Mouse (Mus musculus): ENCODE measurements around the gene Arhgap45. TPM values are rescaled to one million over a fixed set of nuclear protein-coding genes. Genes with fewer than 3 reads are reported as not detected.
A peak's percentile ranks its signal among the peaks of the same experiment; 100 is the strongest.

Gene Arhgap45
- polyA plus RNA-seq, 1 experiment from 2014 or later: 20.1 TPM

DNA sequence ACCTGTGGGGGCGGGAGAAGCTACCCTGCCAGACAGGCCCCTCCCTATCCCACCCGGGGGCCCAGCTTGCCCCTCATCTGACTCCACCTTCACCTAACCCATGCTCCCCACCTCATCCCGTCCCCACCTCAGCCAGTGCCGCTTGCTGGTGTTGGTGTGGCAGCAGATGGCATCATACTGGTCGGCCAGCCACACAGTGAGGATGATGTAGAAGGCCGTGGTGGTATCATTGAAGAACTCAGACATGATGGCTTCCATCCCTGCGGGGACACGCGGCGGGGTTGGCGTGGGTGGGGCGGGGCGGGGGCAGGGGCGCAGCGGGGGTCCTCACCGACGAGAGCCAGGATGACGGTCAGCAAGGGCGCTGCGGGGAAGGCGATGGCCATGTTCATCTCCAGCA, 38.4 kb upstream of the Arhgap45 start:
- H3K27me3 ChIP-seq (replicated peaks; ENCODE audit: insufficient read depth, low read length): no peaks in the 10 kb centered on the region
- H3K9ac ChIP-seq (replicated peaks; ENCODE audit: low read depth): no peak overlapping the region
- H3K9me3 ChIP-seq (ENCODE audit: low read length): no peaks in the 10 kb centered on the region
- H3K4me2 ChIP-seq (replicated peaks; ENCODE audit: low read depth, low read length): no peak overlapping the region
- H3K4me3 ChIP-seq (ENCODE audit: low read depth, low read length): no peak overlapping the region
- 96% methylated on average over 20 of the region's 21 CpGs for WGBS
- H3K4me1 ChIP-seq (ENCODE audit: insufficient read depth, low read depth, low read length): peaks cover 5% of the 10 kb centered on the region
- peaks cover 40% of the 10 kb centered on the region for H3K36me3 ChIP-seq (ENCODE audit: insufficient read depth, low read length)
- no peak overlapping the region for H3K27ac ChIP-seq (ENCODE audit: low read length)
- ATAC-seq (no peak), DNase-seq (ENCODE audit: low spot score) (no peak)
- no peak for TF ChIP-seq CTCF (IDR thresholded peaks at IDR 0.05)
- TF ChIP-seq EP300 (IDR thresholded peaks at IDR 0.05): no peak

DNA sequence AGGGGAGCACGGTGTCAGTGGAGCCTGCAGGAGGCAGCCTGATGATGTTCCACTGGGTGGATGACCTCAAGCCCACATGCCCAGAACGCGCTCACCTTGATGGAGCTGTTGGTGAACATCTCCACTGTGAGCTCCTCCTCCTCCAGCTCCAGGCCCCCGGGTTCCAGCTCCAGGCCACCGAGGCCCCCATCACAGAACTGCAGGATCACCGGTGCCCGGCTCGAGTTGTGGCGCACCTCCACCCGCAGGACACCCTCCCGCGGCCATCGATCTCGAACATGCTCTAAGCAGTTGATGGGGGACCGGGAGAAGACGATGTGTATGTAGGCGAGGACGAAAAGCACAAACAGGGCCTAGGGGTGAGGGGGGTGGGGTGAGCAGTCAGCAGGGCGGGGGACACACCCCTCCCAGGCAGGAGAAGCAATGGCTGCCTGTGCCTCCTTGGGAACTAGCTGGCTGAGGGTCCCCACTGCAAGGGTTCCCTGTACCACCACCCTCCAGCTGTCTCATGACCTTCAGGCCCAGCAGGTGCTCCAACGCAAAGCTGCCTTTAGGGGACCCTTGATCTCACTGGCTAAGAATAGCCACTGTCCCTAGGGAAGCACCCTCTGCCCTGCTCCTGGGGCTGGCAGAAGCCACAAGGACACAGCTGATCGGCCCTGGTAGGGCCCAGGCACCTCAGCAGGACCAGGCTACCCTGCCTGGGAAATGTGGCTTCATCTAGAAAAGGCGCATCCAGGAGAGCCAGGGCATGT, 36.9 kb upstream of the Arhgap45 start:
- peaks cover 40% of the 10 kb centered on the region for H3K36me3 ChIP-seq (ENCODE audit: insufficient read depth, low read length)
- H3K4me2 ChIP-seq (replicated peaks; ENCODE audit: low read depth, low read length): no peak overlapping the region
- H3K9me3 ChIP-seq (ENCODE audit: low read length): no peaks in the 10 kb centered on the region
- 93% methylated on average over 22 of the region's 22 CpGs for WGBS
- no peak overlapping the region for H3K9ac ChIP-seq (replicated peaks; ENCODE audit: low read depth)
- no peak overlapping the region for H3K4me3 ChIP-seq (ENCODE audit: low read depth, low read length)
- H3K4me1 ChIP-seq (ENCODE audit: insufficient read depth, low read depth, low read length): peaks cover 10% of the 10 kb centered on the region
- no peak overlapping the region for H3K27ac ChIP-seq (ENCODE audit: low read length)
- DNase-seq (ENCODE audit: low spot score) (no peak), ATAC-seq (no peak)
- no peak for TF ChIP-seq CTCF (IDR thresholded peaks at IDR 0.05)
- TF ChIP-seq EP300 (IDR thresholded peaks at IDR 0.05): no peak
- no peaks in the 10 kb centered on the region for H3K27me3 ChIP-seq (replicated peaks; ENCODE audit: insufficient read depth, low read length)

DNA sequence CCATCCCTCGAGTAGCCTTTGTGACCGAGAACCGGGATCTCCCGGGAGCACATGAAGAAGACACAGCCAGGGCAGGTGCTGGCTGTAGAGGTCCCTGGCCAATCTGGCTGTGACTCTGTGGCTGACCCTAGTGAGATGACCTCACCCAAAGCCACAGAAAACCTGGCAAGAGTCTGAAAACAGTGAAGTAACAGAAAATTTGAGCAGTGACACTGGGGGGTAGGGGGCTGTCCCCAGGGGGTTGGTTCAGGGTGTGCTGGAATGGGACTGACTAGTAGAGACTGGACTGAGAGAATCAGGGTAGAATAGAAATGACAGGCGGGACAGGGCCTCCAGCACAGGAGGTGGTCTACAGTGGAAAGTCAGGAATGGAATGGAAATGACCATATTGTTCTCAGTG, 33.2 kb upstream of the Arhgap45 start:
- WGBS: 68% methylated on average over 5 of the region's 5 CpGs
- H3K27ac ChIP-seq (ENCODE audit: low read length): peak overlapping the region; percentile 99
- H3K4me2 ChIP-seq (replicated peaks; ENCODE audit: low read depth, low read length): peak overlapping the region; percentile 78
- H3K9me3 ChIP-seq (ENCODE audit: low read length): no peaks in the 10 kb centered on the region
- H3K4me1 ChIP-seq (ENCODE audit: insufficient read depth, low read depth, low read length): peaks cover 25% of the 10 kb centered on the region
- H3K9ac ChIP-seq (replicated peaks; ENCODE audit: low read depth): peak overlapping the region; percentile 74
- TF ChIP-seq CTCF (IDR thresholded peaks at IDR 0.05): no peak
- no peak for TF ChIP-seq EP300 (IDR thresholded peaks at IDR 0.05)
- peak overlapping the region; percentile 73 for H3K4me3 ChIP-seq (ENCODE audit: low read depth, low read length)
- no peaks in the 10 kb centered on the region for H3K27me3 ChIP-seq (replicated peaks; ENCODE audit: insufficient read depth, low read length)
- H3K36me3 ChIP-seq (ENCODE audit: insufficient read depth, low read length): peaks cover 9% of the 10 kb centered on the region; the same call in 1 of the 2 replicates
- ATAC-seq: no peak
- no peak for DNase-seq (ENCODE audit: low spot score)

DNA sequence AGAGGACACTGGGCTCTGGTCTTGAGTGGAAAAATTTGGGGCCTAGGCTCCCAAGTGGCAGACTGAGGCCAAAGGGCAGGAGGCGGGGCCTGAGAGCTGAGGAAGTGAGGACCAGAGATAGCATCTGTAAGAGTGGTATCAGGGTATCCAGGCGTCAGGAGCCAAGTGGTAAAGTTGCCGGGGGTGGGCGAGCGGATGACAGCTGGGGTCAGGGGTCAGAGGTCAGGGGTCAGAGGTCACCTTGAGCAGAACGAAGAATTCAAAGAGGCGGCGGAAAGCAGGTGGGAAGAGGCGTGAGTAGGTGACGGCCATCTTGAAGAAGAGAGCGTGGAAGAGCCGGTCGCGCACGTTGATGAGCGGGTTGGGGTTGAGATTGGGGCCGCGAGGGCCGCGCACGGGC, 32.8 kb upstream of the Arhgap45 start:
- H3K27me3 ChIP-seq (replicated peaks; ENCODE audit: insufficient read depth, low read length): no peaks in the 10 kb centered on the region
- H3K9ac ChIP-seq (replicated peaks; ENCODE audit: low read depth): peak overlapping the region; percentile 74
- ATAC-seq (no peak), DNase-seq (ENCODE audit: low spot score) (peak; percentile 64)
- H3K27ac ChIP-seq (ENCODE audit: low read length): peak overlapping the region; percentile 99
- H3K9me3 ChIP-seq (ENCODE audit: low read length): no peaks in the 10 kb centered on the region
- peak overlapping the region; percentile 73 for H3K4me3 ChIP-seq (ENCODE audit: low read depth, low read length)
- H3K4me1 ChIP-seq (ENCODE audit: insufficient read depth, low read depth, low read length): peaks cover 25% of the 10 kb centered on the region
- TF ChIP-seq EP300 (IDR thresholded peaks at IDR 0.05) (no peak), CTCF (IDR thresholded peaks at IDR 0.05) (no peak)
- H3K36me3 ChIP-seq (ENCODE audit: insufficient read depth, low read length): peaks cover 8% of the 10 kb centered on the region; the same call in 1 of the 2 replicates
- 1% methylated on average over 11 of the region's 21 CpGs for WGBS
- peak overlapping the region; percentile 78 for H3K4me2 ChIP-seq (replicated peaks; ENCODE audit: low read depth, low read length)

DNA sequence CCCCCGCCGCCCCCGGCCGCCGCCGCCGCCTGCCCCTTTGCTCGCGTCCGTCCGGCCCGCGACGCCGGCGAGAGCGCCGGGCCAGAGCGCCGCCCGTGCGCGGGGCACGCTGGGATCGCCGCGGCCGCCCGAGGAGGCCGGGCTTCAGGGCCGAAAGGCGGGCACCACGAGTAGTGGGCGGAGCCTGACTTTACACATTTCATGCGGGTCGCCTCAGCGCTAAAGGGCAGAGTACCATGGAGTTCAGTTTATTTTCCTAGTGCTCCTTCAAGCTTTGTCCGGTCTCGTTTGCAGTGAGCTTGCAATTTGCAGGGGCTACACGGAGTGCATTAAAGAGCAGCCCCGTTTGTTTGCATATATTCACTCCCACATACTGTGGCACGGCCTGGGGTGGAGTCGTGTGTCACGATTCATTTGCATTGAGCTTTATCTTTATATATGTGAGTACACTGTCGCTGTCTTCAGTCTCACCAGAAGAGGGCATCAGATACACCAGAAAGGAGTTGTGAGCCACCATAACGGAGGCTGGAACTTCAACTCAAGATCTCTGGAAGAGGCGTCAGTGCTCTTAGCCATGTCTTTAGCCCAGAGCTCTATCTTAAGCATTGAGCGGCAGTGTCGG, 32.1 kb upstream of the Arhgap45 start, which contains the start of gene Tmem259:
Gene Tmem259 (minus strand): TSS at position 136 of the 622 bp plus-strand sequence.
- Histone ChIP-seq H3K4me1 (ENCODE audit: insufficient read depth, low read depth, low read length) (peaks cover 25% of the 10 kb centered on the region), H3K4me2 (replicated peaks; ENCODE audit: low read depth, low read length) (peak within 1 kb of the TSS; percentile 78)

DNA sequence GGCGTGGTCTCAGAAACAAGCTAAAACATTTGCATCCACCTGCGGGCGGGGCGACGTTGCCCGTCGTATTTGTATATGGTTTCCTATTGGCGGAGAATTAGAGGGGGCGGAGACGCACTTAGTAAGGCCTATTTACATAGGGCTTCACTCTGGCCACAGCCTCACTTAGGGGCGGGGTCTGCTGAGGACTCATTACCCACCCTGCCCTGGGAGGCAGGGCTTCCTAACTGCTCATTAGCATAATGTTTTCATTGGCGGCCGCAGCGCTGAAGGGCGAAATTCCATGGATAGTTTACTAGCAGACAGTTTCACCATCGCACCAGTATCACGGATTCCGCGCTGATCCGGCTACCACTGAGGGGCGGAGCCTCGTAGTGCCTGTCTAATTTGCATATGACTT, 31.6 kb upstream of the Arhgap45 start:
- DNase-seq (ENCODE audit: low spot score): peak; percentile 100
- peak; percentile 87 for ATAC-seq
- TF ChIP-seq EP300 (IDR thresholded peaks at IDR 0.05) (no peak; the same call in 1 of the 2 replicates), CTCF (IDR thresholded peaks at IDR 0.05) (no peak)
- Histone ChIP-seq H3K9me3 (ENCODE audit: low read length) (no peaks in the 10 kb centered on the region), H3K27me3 (replicated peaks; ENCODE audit: insufficient read depth, low read length) (no peaks in the 10 kb centered on the region), H3K4me1 (ENCODE audit: insufficient read depth, low read depth, low read length) (peaks cover 25% of the 10 kb centered on the region), H3K27ac (ENCODE audit: low read length) (peak overlapping the region; percentile 99), H3K36me3 (ENCODE audit: insufficient read depth, low read length) (no peaks in the 10 kb centered on the region), H3K9ac (replicated peaks; ENCODE audit: low read depth) (peak overlapping the region; percentile 62), H3K4me3 (ENCODE audit: low read depth, low read length) (peak overlapping the region; percentile 73), H3K4me2 (replicated peaks; ENCODE audit: low read depth, low read length) (peak overlapping the region; percentile 78)
- WGBS: under 1% methylated on average over 22 of the region's 22 CpGs

More for the DNA sequence above, 32.1 kb upstream of the Arhgap45 start, which contains the start of gene Tmem259:
- H3K27ac ChIP-seq (ENCODE audit: low read length): peak within 1 kb of the TSS; percentile 99
- peak; percentile 96 for DNase-seq (ENCODE audit: low spot score)
- peak within 1 kb of the TSS; percentile 73 for H3K4me3 ChIP-seq (ENCODE audit: low read depth, low read length)
- no peaks in the 10 kb centered on the region for H3K9me3 ChIP-seq (ENCODE audit: low read length)
- no peaks in the 10 kb centered on the region for H3K27me3 ChIP-seq (replicated peaks; ENCODE audit: insufficient read depth, low read length)
- WGBS: 2% methylated on average over 39 of the region's 49 CpGs
- 0 out of 2 replicates have a peak, but pooled peaks have one; percentile 26 for TF ChIP-seq EP300 (IDR thresholded peaks at IDR 0.05)
- TF ChIP-seq CTCF (IDR thresholded peaks at IDR 0.05): peak; percentile 88
- peak within 1 kb of the TSS; percentile 74 for H3K9ac ChIP-seq (replicated peaks; ENCODE audit: low read depth)
- peaks cover 2% of the 10 kb centered on the region; the same call in 1 of the 2 replicates for H3K36me3 ChIP-seq (ENCODE audit: insufficient read depth, low read length)
- ATAC-seq: peak; percentile 69

Measured in lung, postnatal 0 days (tissue).